Mouse (Mus musculus): Measurements from ENCODE around the gene Smim9. TPM values are rescaled to one million over a fixed set of nuclear protein-coding genes. Genes with fewer than 3 reads are reported as not detected.

The Smim9 gene
- polyA plus RNA-seq, 1 experiment: 7.7 TPM

- no peaks in the 10 kb centered on the region for H3K4me1 ChIP-seq (ENCODE audit: control insufficient read depth, insufficient read depth, low read length)
- no peak for TF ChIP-seq POLR2A (IDR thresholded peaks at IDR 0.05; ENCODE audit: control insufficient read depth, low read depth, low read length)
- TF ChIP-seq CTCF (IDR thresholded peaks at IDR 0.05; ENCODE audit: control insufficient read depth, insufficient read depth, insufficient replicate concordance, low read depth, low read length): no peak
- no peak overlapping the region for H3K27ac ChIP-seq (ENCODE audit: control insufficient read depth, insufficient read depth, low read depth, low read length)
- H3K36me3 ChIP-seq (ENCODE audit: control insufficient read depth, insufficient read depth, low read length): no peaks in the 10 kb centered on the region
- H3K27me3 ChIP-seq (ENCODE audit: control insufficient read depth, insufficient read depth, low read length): no peaks in the 10 kb centered on the region
- H3K4me3 ChIP-seq (ENCODE audit: control insufficient read depth, low read depth, low read length): no peak overlapping the region
Measured at GRCm38 (mm10) chrX:75102293-75102692, 61.3 kb downstream of the Smim9 start.

- no peak for TF ChIP-seq CTCF (IDR thresholded peaks at IDR 0.05; ENCODE audit: control insufficient read depth, insufficient read depth, insufficient replicate concordance, low read depth, low read length)
- TF ChIP-seq POLR2A (IDR thresholded peaks at IDR 0.05; ENCODE audit: control insufficient read depth, low read depth, low read length): no peak
- no peaks in the 10 kb centered on the region for H3K27me3 ChIP-seq (ENCODE audit: control insufficient read depth, insufficient read depth, low read length)
- no peaks in the 10 kb centered on the region for H3K4me1 ChIP-seq (ENCODE audit: control insufficient read depth, insufficient read depth, low read length)
- no peak overlapping the region for H3K27ac ChIP-seq (ENCODE audit: control insufficient read depth, insufficient read depth, low read depth, low read length)
- H3K36me3 ChIP-seq (ENCODE audit: control insufficient read depth, insufficient read depth, low read length): no peaks in the 10 kb centered on the region
- no peak overlapping the region for H3K4me3 ChIP-seq (ENCODE audit: control insufficient read depth, low read depth, low read length)
Measured at GRCm38 (mm10) chrX:75098799-75099198, 64.8 kb downstream of the Smim9 start.

- Histone ChIP-seq H3K36me3 (ENCODE audit: control insufficient read depth, insufficient read depth, low read length) (no peaks in the 10 kb centered on the region), H3K4me1 (ENCODE audit: control insufficient read depth, insufficient read depth, low read length) (no peaks in the 10 kb centered on the region), H3K27me3 (ENCODE audit: control insufficient read depth, insufficient read depth, low read length) (no peaks in the 10 kb centered on the region), H3K27ac (ENCODE audit: control insufficient read depth, insufficient read depth, low read depth, low read length) (peak overlapping the region; percentile 60; the same call in 1 of the 2 replicates), H3K4me3 (ENCODE audit: control insufficient read depth, low read depth, low read length) (peak overlapping the region; percentile 90)
- TF ChIP-seq POLR2A (IDR thresholded peaks at IDR 0.05; ENCODE audit: control insufficient read depth, low read depth, low read length): no peak
- TF ChIP-seq CTCF (IDR thresholded peaks at IDR 0.05; ENCODE audit: control insufficient read depth, insufficient read depth, insufficient replicate concordance, low read depth, low read length): no peak
Measured at GRCm38 (mm10) chrX:75096163-75096770, 67.3 kb downstream of the Smim9 start.

Other genes with a start within 250 kb of the Smim9 start
- gene Gab3, start 78.3 kb downstream of the Smim9 start, polyA plus RNA-seq (2012; rRNA removed): 0.95 and 1.5 TPM in 2 replicates
- 2.1 and 3.0 TPM in 2 replicates for gene Dkc1, start 67.9 kb downstream of the Smim9 start, polyA plus RNA-seq (2012; rRNA removed)
- 2.4 TPM in 2 replicates for gene Mpp1, start 32.8 kb downstream of the Smim9 start, polyA plus RNA-seq (2012; rRNA removed)
- 1.0 and 1.3 TPM in 2 replicates for gene Fundc2, start 218.6 kb upstream of the Smim9 start, polyA plus RNA-seq (2012; rRNA removed)
- 0.12 and 0.14 TPM in 2 replicates for gene F8, start 218.8 kb upstream of the Smim9 start, polyA plus RNA-seq (2012; rRNA removed)